Mouse (Mus musculus): ENCODE measurements around the gene Timmdc1.

- TF ChIP-seq CTCF (IDR thresholded peaks at IDR 0.05; ENCODE audit: insufficient read depth, low read length): no peak
- TF ChIP-seq POLR2A (IDR thresholded peaks at IDR 0.05; ENCODE audit: borderline replicate concordance, extremely low read depth, low read depth, low read length): no peak
Observed at GRCm38 (mm10) chr16:38563516-38563915, 41.1 kb upstream of the Timmdc1 start.

Data from lung, adult 2 months (tissue).